In the genomic region with DNA sequence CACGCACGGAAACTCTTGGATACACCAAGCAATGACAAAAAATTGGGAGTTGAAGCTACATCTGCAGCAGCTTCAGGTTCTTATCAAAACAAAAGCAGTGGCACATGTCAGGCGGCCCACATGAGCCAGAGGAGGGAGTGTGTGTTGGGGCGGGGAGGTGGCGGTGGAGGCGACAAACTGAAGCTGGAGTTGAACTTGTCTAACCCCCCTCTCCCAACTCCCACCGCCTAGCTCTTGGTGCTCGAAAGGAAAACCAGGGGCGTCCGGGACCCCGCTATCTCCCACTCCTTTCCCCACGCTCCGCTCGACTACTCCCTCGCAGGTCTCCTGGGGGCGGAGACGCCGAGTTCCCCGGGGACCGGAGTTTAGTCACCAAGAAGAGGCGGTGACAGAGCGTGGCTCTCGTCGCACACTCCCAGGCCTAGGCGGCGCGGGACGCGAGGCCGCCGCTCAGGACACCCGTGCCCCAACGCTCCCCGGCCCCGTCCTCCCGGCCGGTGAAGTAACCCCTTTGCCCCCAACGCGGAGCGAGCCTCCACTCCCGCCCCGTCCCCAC, we compare ENCODE assay signal across 8 mouse cellular contexts. TPM values are rescaled to one million over a fixed set of nuclear protein-coding genes. Genes with fewer than 3 reads are reported as not detected.
DNase-seq lines count a peak whose midpoint lies in the region; ATAC-seq and TF ChIP-seq lines count a peak whose summit lies in the region.

No protein-coding gene starts in this region.

- no peaks in the 10 kb centered on the region for H3K27me3 ChIP-seq in heart, adult 2 months (ENCODE audit: control insufficient read depth, insufficient read depth, low read length)
- H3K27me3 ChIP-seq in kidney, adult 2 months (replicated peaks; ENCODE audit: control insufficient read depth, insufficient read depth, low read length), result no peaks in the 10 kb centered on the region
- no peaks in the 10 kb centered on the region for H3K27me3 ChIP-seq in liver, embryonic 14.5 days (ENCODE audit: control insufficient read depth, insufficient read depth, low read length)
- H3K27me3 ChIP-seq in stomach, embryonic 15.5 days (replicated peaks), result no peaks in the 10 kb centered on the region

- ATAC-seq in activated CD4-positive, CD25-positive, alpha-beta regulatory T cell, adult 4 months, result peak; percentile 54
- ATAC-seq in liver, embryonic 14.5 days (ENCODE audit: insufficient read depth), result peak; percentile 77
- ATAC-seq in stomach, embryonic 15.5 days (ENCODE audit: insufficient read depth, low FRiP score, low read depth), result peak; percentile 84

- TF ChIP-seq CTCF in heart, adult 2 months (IDR thresholded peaks at IDR 0.05), result no peak
- TF ChIP-seq CTCF in kidney, adult 2 months (conservative IDR thresholded peaks at IDR 0.05; ENCODE audit: insufficient read depth, insufficient read length, low read depth, low read length), result no peak
- peak; percentile 3; the same call in 1 of the 2 replicates for TF ChIP-seq CTCF in liver, embryonic 14.5 days (IDR thresholded peaks at IDR 0.05; ENCODE audit: low read depth)

- no peaks in the 10 kb centered on the region for H3K4me1 ChIP-seq in heart, adult 2 months (ENCODE audit: control insufficient read depth, insufficient read depth, low read length)
- H3K4me1 ChIP-seq in kidney, adult 2 months (ENCODE audit: control insufficient read depth, insufficient read depth, low read length), result peaks cover 3% of the 10 kb centered on the region; the same call in 1 of the 2 replicates
- H3K4me1 ChIP-seq in liver, embryonic 14.5 days (replicated peaks; ENCODE audit: control insufficient read depth in 2 of 2, insufficient read depth in 2 of 2, low read length in 1 of 2), result peaks cover 28 to 32% of the 10 kb centered on the region in 2 experiments
- no peaks in the 10 kb centered on the region for H3K4me1 ChIP-seq in stomach, embryonic 15.5 days

- intact Hi-C loops in heart, adult 2 months (cut with DNase I), result loop anchor here (5.0 to 10.0 kb wide), 2 partner anchors 150 to 318 kb away; a partner anchor contains a TSS

- H3K9ac ChIP-seq in heart, adult 2 months (ENCODE audit: low read depth, low read length), result peak overlapping the region; percentile 92
- peak overlapping the region; percentile 90 for H3K9ac ChIP-seq in liver, embryonic 14.5 days (replicated peaks)
- H3K9ac ChIP-seq in stomach, embryonic 15.5 days, result peak overlapping the region; percentile 81

- no peak for TF ChIP-seq EP300 in heart, adult 2 months (IDR thresholded peaks at IDR 0.05; ENCODE audit: insufficient read depth, low read depth, low read length)
- TF ChIP-seq EP300 in liver, embryonic 14.5 days (IDR thresholded peaks at IDR 0.05; ENCODE audit: low read depth), result peak; percentile 20; the same call in 1 of the 2 replicates

- H3K79me2 ChIP-seq in heart, adult 2 months (replicated peaks; ENCODE audit: control insufficient read depth, insufficient read depth, low read length), result no peaks in the 10 kb centered on the region

- peak; percentile 76 for DNase-seq in 416B (ENCODE audit: low read depth)
- DNase-seq in embryo, embryonic 9.5 days (ENCODE audit: extremely low spot score), result peak; percentile 71
- peak; percentile 85 to 86 for DNase-seq in heart, adult 2 months
- DNase-seq in kidney, adult 2 months, result peak; percentile 74
- peak; percentile 63 to 75 (median 72) for DNase-seq in liver, embryonic 14.5 days (ENCODE audit: low read depth in 3 of 3, low spot score in 3 of 3)
- peak; percentile 65 to 76 for DNase-seq in natural killer cell, adult 2 months (ENCODE audit: low spot score in 2 of 2)

- peak overlapping the region; percentile 92 for H3K4me2 ChIP-seq in liver, embryonic 14.5 days (ENCODE audit: low read depth)
- H3K4me2 ChIP-seq in stomach, embryonic 15.5 days, result peak overlapping the region; percentile 86

- no peaks in the 10 kb centered on the region for H3K36me3 ChIP-seq in heart, adult 2 months (ENCODE audit: control insufficient read depth, insufficient read depth, low read length)
- no peaks in the 10 kb centered on the region for H3K36me3 ChIP-seq in kidney, adult 2 months (ENCODE audit: control insufficient read depth, insufficient read depth, low read length)
- H3K36me3 ChIP-seq in liver, embryonic 14.5 days (replicated peaks; ENCODE audit: control insufficient read depth, insufficient read depth, low read depth), result peaks cover 5% of the 10 kb centered on the region; the same call in 1 of the 2 replicates
- no peaks in the 10 kb centered on the region; the same call in 1 of the 2 replicates for H3K36me3 ChIP-seq in stomach, embryonic 15.5 days

- H3K27ac ChIP-seq in heart, adult 2 months, result peak overlapping the region; percentile 82
- peak overlapping the region; percentile 48; the same call in 1 of the 2 replicates for H3K27ac ChIP-seq in kidney, adult 2 months (ENCODE audit: insufficient read depth, low read depth, low read length)
- H3K27ac ChIP-seq in liver, embryonic 14.5 days, result peak overlapping the region; percentile 90
- peak overlapping the region; percentile 92 for H3K27ac ChIP-seq in stomach, embryonic 15.5 days

- no peak for TF ChIP-seq POLR2A in heart, adult 2 months (IDR thresholded peaks at IDR 0.05; ENCODE audit: insufficient read depth, low read depth, low read length)
- no peak for TF ChIP-seq POLR2A in kidney, adult 2 months (IDR thresholded peaks at IDR 0.05; ENCODE audit: low read depth, low read length)

- H3K9me3 ChIP-seq in liver, embryonic 14.5 days (ENCODE audit: control insufficient read depth, low read length), result no peaks in the 10 kb centered on the region
- H3K9me3 ChIP-seq in stomach, embryonic 15.5 days, result no peaks in the 10 kb centered on the region

- WGBS in heart, adult 2 months, result 1% methylated on average over 42 of the region's 42 CpGs
- 1% methylated on average over 39 of the region's 42 CpGs for WGBS in kidney, adult 2 months
- under 1% methylated on average over 42 of the region's 42 CpGs for whole genome bisulfite sequencing in liver, embryonic 14.5 days (ENCODE audit: insufficient replicate concordance)
- 1% methylated on average over 42 of the region's 42 CpGs for WGBS in stomach, embryonic 15.5 days

- peak overlapping the region; percentile 87 for H3K4me3 ChIP-seq in heart, adult 2 months
- H3K4me3 ChIP-seq in kidney, adult 2 months (ENCODE audit: insufficient read depth, low read depth, low read length), result peak overlapping the region; percentile 86
- H3K4me3 ChIP-seq in liver, embryonic 14.5 days (ENCODE audit: insufficient read depth in 1 of 2, low read depth in 2 of 2, low read length in 2 of 2), result peak overlapping the region; percentile 85 to 95
- H3K4me3 ChIP-seq in stomach, embryonic 15.5 days (replicated peaks), result peak overlapping the region; percentile 84

RNA-seq across cellular contexts. Expression of a gene that starts 1.6 kb away (rescaled TPM):
- polyA plus RNA-seq in activated CD4-positive, CD25-positive, alpha-beta regulatory T cell, adult 4 months (2017; shearing (Covaris generic)), result not detected
- not detected for total RNA-seq in heart, adult 2 months (2021)
- not detected in 2 replicates for polyA plus RNA-seq in heart, adult 2 months (2012; rRNA removed)
- polyA plus RNA-seq in kidney, adult 2 months (2012; rRNA removed), result not detected in 2 replicates
- polyA plus RNA-seq in liver, embryonic 14.5 days (2012; rRNA removed), result not detected in 2 replicates
- not detected in 2 replicates for polyA plus RNA-seq in liver, embryonic 14.5 days (2014; fragmentation: Nextera tagmentation; extraction: Ambion mirVana)
- polyA plus RNA-seq in stomach, embryonic 15.5 days (2015; fragmentation: Nextera tagmentation; extraction: Ambion mirVana), result not detected in 2 replicates

RNA-seq across cellular contexts. Expression of a gene that starts 29.4 kb away (rescaled TPM):
- polyA plus RNA-seq in activated CD4-positive, CD25-positive, alpha-beta regulatory T cell, adult 4 months (2017; shearing (Covaris generic)), result 10 to 100 TPM; 32.7 to 38.6 TPM
- total RNA-seq in heart, adult 2 months (2021), result 1 to 10 TPM; 7.0 to 7.8 TPM
- 1.4 and 3.9 TPM in 2 replicates for polyA plus RNA-seq in heart, adult 2 months (2012; rRNA removed)
- 2.6 and 3.8 TPM in 2 replicates for polyA plus RNA-seq in kidney, adult 2 months (2012; rRNA removed)
- polyA plus RNA-seq in liver, embryonic 14.5 days (2012; rRNA removed), result 9.6 and 17.7 TPM in 2 replicates
- polyA plus RNA-seq in liver, embryonic 14.5 days (2014; fragmentation: Nextera tagmentation; extraction: Ambion mirVana), result 26.4 and 28.0 TPM in 2 replicates
- 21.5 and 23.4 TPM in 2 replicates for polyA plus RNA-seq in stomach, embryonic 15.5 days (2015; fragmentation: Nextera tagmentation; extraction: Ambion mirVana)

Comparison
In these comparisons a context has a peak if more than half of its experiments do, and no peak if none do; other contexts are left out.
1. Peak in every context shown above with its lines: DNase-seq, ATAC-seq, H3K4me3 ChIP-seq and H3K27ac ChIP-seq.